Mouse (Mus musculus): Measurements from ENCODE around the gene Ap2a1. TPM values are rescaled to one million over a fixed set of nuclear protein-coding genes. Genes with fewer than 3 reads are reported as not detected.
A peak's percentile ranks its signal among the peaks of the same experiment; 100 is the strongest.

The Ap2a1 gene
- polyA plus RNA-seq, 1 experiment from 2014 or later, result 85.8 TPM

- Histone ChIP-seq H3K4me1 (peaks cover 53% of the 10 kb centered on the region), H3K9me3 (no peaks in the 10 kb centered on the region), H3K27me3 (no peaks in the 10 kb centered on the region), H3K27ac (peak overlapping the region; percentile 56), H3K4me3 (replicated peaks) (peak overlapping the region; percentile 20), H3K36me3 (replicated peaks) (peaks cover 77% of the 10 kb centered on the region), H3K9ac (no peak overlapping the region), H3K4me2 (peak overlapping the region; percentile 53)
- WGBS, result 16% methylated on average over 21 of the region's 21 CpGs
- peak; percentile 44 for ATAC-seq (ENCODE audit: low FRiP score)
Measured at GRCm38 (mm10) chr7:44901230-44901722, 28.0 kb downstream of the Ap2a1 start.

GRCm38 (mm10) chr7:44900632-44901031, 28.7 kb downstream of the Ap2a1 start:
- no peak for ATAC-seq (ENCODE audit: low FRiP score)
- H3K27me3 ChIP-seq, result no peaks in the 10 kb centered on the region
- H3K9me3 ChIP-seq, result no peaks in the 10 kb centered on the region
- no peak overlapping the region for H3K4me2 ChIP-seq
- 83% methylated on average over 11 of the region's 11 CpGs for WGBS
- H3K4me1 ChIP-seq, result peaks cover 54% of the 10 kb centered on the region
- H3K36me3 ChIP-seq (replicated peaks), result peaks cover 71% of the 10 kb centered on the region
- peak overlapping the region; percentile 25; the same call in 1 of the 2 replicates for H3K9ac ChIP-seq
- H3K4me3 ChIP-seq (replicated peaks), result no peak overlapping the region
- H3K27ac ChIP-seq, result peak overlapping the region; percentile 63

GRCm38 (mm10) chr7:44898607-44899006, 30.7 kb downstream of the Ap2a1 start:
- Histone ChIP-seq H3K4me2 (0 out of 2 replicates have a peak overlapping the region, but pooled peaks have one; percentile 8), H3K9ac (no peak overlapping the region), H3K9me3 (no peaks in the 10 kb centered on the region), H3K27ac (no peak overlapping the region), H3K27me3 (no peaks in the 10 kb centered on the region), H3K4me3 (replicated peaks) (no peak overlapping the region), H3K4me1 (peaks cover 71% of the 10 kb centered on the region), H3K36me3 (replicated peaks) (peaks cover 51% of the 10 kb centered on the region)
- 39% methylated on average over 19 of the region's 19 CpGs for WGBS
- ATAC-seq (ENCODE audit: low FRiP score), result no peak

- peak overlapping the region; percentile 62 for H3K4me3 ChIP-seq (replicated peaks)
- peak overlapping the region; percentile 97 for H3K27ac ChIP-seq
- peaks cover 31% of the 10 kb centered on the region for H3K36me3 ChIP-seq (replicated peaks)
- H3K4me2 ChIP-seq, result peak overlapping the region; percentile 77
- ATAC-seq (ENCODE audit: low FRiP score), result no peak
- peak overlapping the region; percentile 71 for H3K9ac ChIP-seq
- H3K27me3 ChIP-seq, result no peaks in the 10 kb centered on the region
- 33% methylated on average over 10 of the region's 10 CpGs for WGBS
- no peaks in the 10 kb centered on the region for H3K9me3 ChIP-seq
- H3K4me1 ChIP-seq, result peaks cover 76% of the 10 kb centered on the region
Measured at GRCm38 (mm10) chr7:44896499-44896898, 32.8 kb downstream of the Ap2a1 start.

- H3K9ac ChIP-seq, result peak within 1 kb of the TSS; percentile 71
- WGBS, result under 1% methylated on average over 34 of the region's 34 CpGs
- peaks cover 76% of the 10 kb centered on the region for H3K4me1 ChIP-seq
- peak; percentile 75 for ATAC-seq (ENCODE audit: low FRiP score)
- H3K4me2 ChIP-seq, result peak within 1 kb of the TSS; percentile 77
- peak within 1 kb of the TSS; percentile 62 for H3K4me3 ChIP-seq (replicated peaks)
- no peaks in the 10 kb centered on the region for H3K9me3 ChIP-seq
- no peaks in the 10 kb centered on the region for H3K27me3 ChIP-seq
- H3K27ac ChIP-seq, result peak within 1 kb of the TSS; percentile 97
- H3K36me3 ChIP-seq (replicated peaks), result peaks cover 29% of the 10 kb centered on the region
Measured at GRCm38 (mm10) chr7:44895593-44896434, 33.5 kb downstream of the Ap2a1 start, which contains the start of gene Fuz. Gene Fuz (plus strand): TSS chr7:44896079.

- peaks cover 76% of the 10 kb centered on the region for H3K4me1 ChIP-seq
- peak overlapping the region; percentile 97 for H3K27ac ChIP-seq
- peak overlapping the region; percentile 43; the same call in 1 of the 2 replicates for H3K9ac ChIP-seq
- WGBS, result 30% methylated on average over 7 of the region's 7 CpGs
- H3K4me2 ChIP-seq, result peak overlapping the region; percentile 77
- no peaks in the 10 kb centered on the region for H3K27me3 ChIP-seq
- peaks cover 29% of the 10 kb centered on the region for H3K36me3 ChIP-seq (replicated peaks)
- no peaks in the 10 kb centered on the region for H3K9me3 ChIP-seq
- ATAC-seq (ENCODE audit: low FRiP score), result no peak
- peak overlapping the region; percentile 62 for H3K4me3 ChIP-seq (replicated peaks)
Measured at GRCm38 (mm10) chr7:44895206-44895592, 34.1 kb downstream of the Ap2a1 start.

GRCm38 (mm10) chr7:44894175-44894574, 35.1 kb downstream of the Ap2a1 start:
- WGBS, result 96% methylated on average over 3 of the region's 3 CpGs
- Histone ChIP-seq H3K36me3 (replicated peaks) (peaks cover 25% of the 10 kb centered on the region), H3K4me2 (peak overlapping the region; percentile 47; the same call in 1 of the 2 replicates), H3K4me3 (replicated peaks) (no peak overlapping the region), H3K27ac (peak overlapping the region; percentile 97), H3K9ac (no peak overlapping the region), H3K9me3 (no peaks in the 10 kb centered on the region), H3K27me3 (no peaks in the 10 kb centered on the region), H3K4me1 (peaks cover 70% of the 10 kb centered on the region)
- no peak for ATAC-seq (ENCODE audit: low FRiP score)

- 9% methylated on average over 8 of the region's 8 CpGs for WGBS
- H3K4me2 ChIP-seq, result peak overlapping the region; percentile 47
Measured at GRCm38 (mm10) chr7:44893197-44893596, 36.1 kb downstream of the Ap2a1 start.

GRCm38 (mm10) chr7:44892276-44892921, 36.9 kb downstream of the Ap2a1 start, which contains the start of gene Med25:
Gene Med25 (minus strand): TSS chr7:44892712.
- Histone ChIP-seq H3K4me1 (peaks cover 53% of the 10 kb centered on the region), H3K27me3 (no peaks in the 10 kb centered on the region), H3K9ac (peak within 1 kb of the TSS; percentile 89), H3K4me2 (peak within 1 kb of the TSS; percentile 96), H3K27ac (peak within 1 kb of the TSS; percentile 98), H3K9me3 (no peaks in the 10 kb centered on the region), H3K36me3 (replicated peaks) (peaks cover 25% of the 10 kb centered on the region), H3K4me3 (replicated peaks) (peak within 1 kb of the TSS; percentile 83)
- WGBS, result under 1% methylated on average over 56 of the region's 56 CpGs
- peak; percentile 82 for ATAC-seq (ENCODE audit: low FRiP score)

More at GRCm38 (mm10) chr7:44893197-44893596, 36.1 kb downstream of the Ap2a1 start:
- no peaks in the 10 kb centered on the region for H3K27me3 ChIP-seq
- ATAC-seq (ENCODE audit: low FRiP score), result no peak
- H3K9ac ChIP-seq, result peak overlapping the region; percentile 42
- peaks cover 28% of the 10 kb centered on the region for H3K36me3 ChIP-seq (replicated peaks)
- no peaks in the 10 kb centered on the region for H3K9me3 ChIP-seq
- peaks cover 61% of the 10 kb centered on the region for H3K4me1 ChIP-seq
- H3K27ac ChIP-seq, result peak overlapping the region; percentile 97
- peak overlapping the region; percentile 83 for H3K4me3 ChIP-seq (replicated peaks)

GRCm38 (mm10) chr7:44891611-44892010, 37.7 kb downstream of the Ap2a1 start:
- H3K9ac ChIP-seq, result peak overlapping the region; percentile 89
- ATAC-seq (ENCODE audit: low FRiP score), result no peak
- H3K4me1 ChIP-seq, result peaks cover 45% of the 10 kb centered on the region
- peaks cover 28% of the 10 kb centered on the region for H3K36me3 ChIP-seq (replicated peaks)
- H3K4me2 ChIP-seq, result peak overlapping the region; percentile 96
- no peaks in the 10 kb centered on the region for H3K27me3 ChIP-seq
- 20% methylated on average over 6 of the region's 6 CpGs for WGBS
- peak overlapping the region; percentile 83 for H3K4me3 ChIP-seq (replicated peaks)
- no peaks in the 10 kb centered on the region for H3K9me3 ChIP-seq
- H3K27ac ChIP-seq, result peak overlapping the region; percentile 98

GRCm38 (mm10) chr7:44890737-44891136, 38.6 kb downstream of the Ap2a1 start:
- Histone ChIP-seq H3K4me1 (peaks cover 41% of the 10 kb centered on the region), H3K36me3 (replicated peaks) (peaks cover 37% of the 10 kb centered on the region), H3K27ac (0 out of 2 replicates have a peak overlapping the region, but pooled peaks have one; percentile 15), H3K9me3 (no peaks in the 10 kb centered on the region), H3K4me3 (replicated peaks) (peak overlapping the region; percentile 83), H3K4me2 (peak overlapping the region; percentile 96), H3K9ac (peak overlapping the region; percentile 89), H3K27me3 (no peaks in the 10 kb centered on the region)
- 73% methylated on average over 4 of the region's 4 CpGs for WGBS
- ATAC-seq (ENCODE audit: low FRiP score), result no peak

GRCm38 (mm10) chr7:44890180-44890579, 39.1 kb downstream of the Ap2a1 start:
- no peak for ATAC-seq (ENCODE audit: low FRiP score)
- Histone ChIP-seq H3K9me3 (no peaks in the 10 kb centered on the region), H3K36me3 (replicated peaks) (peaks cover 42% of the 10 kb centered on the region), H3K27ac (no peak overlapping the region), H3K27me3 (no peaks in the 10 kb centered on the region), H3K4me1 (peaks cover 39% of the 10 kb centered on the region), H3K4me2 (peak overlapping the region; percentile 96), H3K9ac (peak overlapping the region; percentile 89), H3K4me3 (replicated peaks) (peak overlapping the region; percentile 83; the same call in 1 of the 2 replicates)
- WGBS, result 87% methylated on average over 7 of the region's 7 CpGs
